Mouse (Mus musculus) bone marrow macrophage, adult 2 months (primary cell): ENCODE results near the gene Taok3.

Source experiments
- CTCF ChIP-seq: IDR thresholded peaks from 2 replicates; pipeline ENCODE4 v1.5.1; 2012; ENCODE audit warnings: low read depth, mild to moderate bottlenecking, low read length, moderate library complexity
- POLR2A ChIP-seq: IDR thresholded peaks from 2 replicates; pipeline ENCODE4 v1.6.1; 2012; ENCODE audit warnings: mild to moderate bottlenecking, low read depth, low read length, borderline replicate concordance

- no peak for TF ChIP-seq CTCF
- TF ChIP-seq POLR2A = no peak
These were observed 143.6 kb downstream of the Taok3 start for GRCm38 (mm10) chr5:117263566-117263965.
